Mouse (Mus musculus): Measurements from ENCODE around the gene Col6a5.

Col6a5 gene

GRCm38 (mm10) chr9:105819155-105819709 lies 141.2 kb downstream of the Col6a5 start:
- no peak for DNase-seq

- no peak for DNase-seq
Measured at GRCm38 (mm10) chr9:105814436-105814835, 146.0 kb downstream of the Col6a5 start.

GRCm38 (mm10) chr9:105811458-105811857 lies 149.0 kb downstream of the Col6a5 start:
- DNase-seq = no peak

- DNase-seq = no peak
Measured at GRCm38 (mm10) chr9:105808920-105809505, 151.4 kb downstream of the Col6a5 start.

All from right cerebral cortex, postnatal 4 days (tissue).